Mouse (Mus musculus) retina, embryonic 14.5 days (tissue): ENCODE measurements at regions not wholly inside any gene's neighbourhood (a gene's known extent, or its start where the extent isn't known, plus 50 kb on each side); places are given as distances from the start of the nearest gene placed in this dataset.

ENCODE experiments used
- DNase-seq: peaks from one replicate; pipeline ENCODE4 v3.0.0-alpha.2; 2015; ENCODE audit warnings: low spot score

DNA sequence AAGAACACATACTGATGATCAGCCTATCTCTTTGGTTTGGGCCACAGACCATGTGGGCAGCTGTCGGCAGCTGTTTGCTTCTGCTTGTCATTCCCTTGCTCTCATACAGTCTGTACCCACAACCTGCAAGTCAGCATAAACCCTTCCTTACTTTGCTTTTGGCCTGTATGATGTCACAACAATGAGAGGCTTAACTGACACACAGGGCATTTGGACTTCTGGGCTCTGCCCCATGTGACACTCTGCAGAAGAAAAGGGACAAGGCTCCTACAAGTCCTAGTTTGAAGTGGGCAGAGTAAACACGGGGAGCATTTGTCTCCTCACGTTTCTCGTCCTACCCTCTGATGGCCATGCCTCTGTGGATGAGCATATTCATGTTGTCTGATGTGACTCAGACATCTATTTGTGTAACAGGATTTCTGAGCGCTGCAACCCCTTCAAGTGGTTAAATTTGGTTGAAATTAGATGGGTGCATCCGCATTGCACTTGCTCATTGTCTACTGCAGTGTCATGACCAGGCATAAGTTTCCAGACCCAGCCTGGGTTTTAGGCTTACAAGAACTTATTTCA lies 87.6 kb upstream of the Cpeb4 start:
- DNase-seq: no peak

DNA sequence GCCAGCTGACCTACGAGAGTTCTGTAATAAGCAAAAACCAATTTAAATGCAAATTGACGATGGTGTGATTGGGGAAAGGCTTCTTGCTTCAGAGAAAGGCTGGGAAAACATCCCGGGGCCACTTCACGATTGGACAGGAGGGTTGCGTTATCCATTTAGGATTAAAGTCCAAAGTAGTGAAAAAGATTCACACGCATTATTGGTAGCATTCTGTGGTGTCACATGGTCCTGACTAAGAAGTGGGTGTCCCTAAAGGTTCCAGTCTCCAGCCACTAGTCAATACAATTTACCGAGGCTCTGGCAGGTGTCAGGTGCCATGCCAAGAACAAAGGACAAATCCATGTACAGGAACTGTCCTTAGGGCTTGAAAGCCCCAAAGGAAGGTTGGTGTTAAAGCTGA lies 86.9 kb upstream of the Cpeb4 start:
- DNase-seq: no peak

DNA sequence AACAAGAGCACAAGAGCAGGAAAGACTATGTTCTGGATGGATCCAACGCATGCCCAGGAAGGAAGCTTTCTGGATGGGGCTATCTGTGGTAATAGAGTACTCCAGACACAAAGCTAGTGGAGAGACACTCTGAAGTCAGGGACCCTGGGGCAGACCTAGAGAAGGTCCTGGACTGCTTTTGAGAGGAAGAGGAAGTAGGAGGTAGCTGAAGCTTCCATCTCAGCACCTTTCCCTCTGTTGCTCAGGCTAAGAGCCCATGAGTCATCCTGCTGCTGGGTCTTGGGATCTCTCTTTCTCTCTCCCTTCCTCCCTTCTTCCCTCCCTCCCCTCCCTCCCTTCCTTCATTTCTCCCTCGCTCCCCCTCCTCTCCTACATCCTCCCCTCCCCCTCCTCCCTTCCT lies 84.6 kb upstream of the Cpeb4 start:
- no peak for DNase-seq

DNA sequence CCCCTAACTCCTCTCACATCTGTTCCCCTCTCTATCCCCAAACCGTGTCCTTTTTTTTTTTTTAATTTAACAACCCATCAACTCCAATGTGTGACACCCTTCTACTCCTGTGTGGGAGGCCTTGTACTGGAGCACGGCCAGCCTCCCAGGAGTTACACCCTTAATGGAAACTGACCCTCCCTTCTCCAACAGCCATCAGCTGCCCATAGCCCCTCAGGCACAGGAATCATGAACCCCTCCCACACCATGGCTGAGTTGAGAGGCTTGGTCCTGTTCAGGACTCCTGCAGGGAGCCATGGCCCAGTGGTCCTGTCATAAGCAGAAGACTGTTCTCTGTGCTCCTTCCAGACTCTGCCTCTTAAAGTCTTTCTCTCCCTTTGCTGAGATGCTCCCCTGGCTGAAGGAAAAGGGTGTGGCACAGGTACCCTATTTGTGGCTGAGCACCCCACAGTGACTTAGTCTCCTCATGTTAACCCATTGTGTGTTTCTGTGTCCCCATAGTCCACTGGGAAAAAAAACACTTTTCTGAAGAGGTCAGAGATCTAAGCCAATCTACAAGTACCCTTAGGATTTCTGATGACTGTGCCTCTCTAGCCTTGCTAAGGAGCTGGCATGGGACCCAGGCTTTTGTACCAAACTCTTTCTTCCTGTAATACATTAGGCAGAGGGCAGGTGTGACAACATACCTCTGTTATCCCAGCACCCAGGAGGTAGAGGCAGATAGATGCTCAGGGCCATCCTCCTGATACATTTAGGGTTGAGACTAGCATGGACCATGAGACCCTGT lies 83.9 kb upstream of the Cpeb4 start:
- no peak for DNase-seq

DNA sequence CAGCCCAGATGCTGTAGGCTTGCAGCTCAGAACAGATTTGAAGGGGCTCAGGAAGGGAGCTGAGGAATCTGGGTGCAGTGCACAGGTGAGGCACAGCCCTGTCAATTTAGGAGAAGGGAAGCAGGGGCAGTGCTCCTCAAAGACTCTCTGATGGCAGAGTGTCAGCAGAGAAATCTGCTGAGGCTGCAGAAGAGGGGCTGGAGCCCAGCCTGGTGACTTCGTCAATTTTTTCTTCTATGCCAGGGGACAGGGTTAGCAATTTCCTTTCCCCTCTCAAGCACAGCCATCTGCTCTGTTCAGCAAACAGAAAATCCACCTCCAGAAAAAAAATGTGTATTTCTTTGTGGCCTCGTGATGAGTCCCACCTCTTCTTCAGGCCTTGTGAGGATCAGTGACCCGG lies 82.0 kb upstream of the Cpeb4 start:
- DNase-seq: no peak

DNA sequence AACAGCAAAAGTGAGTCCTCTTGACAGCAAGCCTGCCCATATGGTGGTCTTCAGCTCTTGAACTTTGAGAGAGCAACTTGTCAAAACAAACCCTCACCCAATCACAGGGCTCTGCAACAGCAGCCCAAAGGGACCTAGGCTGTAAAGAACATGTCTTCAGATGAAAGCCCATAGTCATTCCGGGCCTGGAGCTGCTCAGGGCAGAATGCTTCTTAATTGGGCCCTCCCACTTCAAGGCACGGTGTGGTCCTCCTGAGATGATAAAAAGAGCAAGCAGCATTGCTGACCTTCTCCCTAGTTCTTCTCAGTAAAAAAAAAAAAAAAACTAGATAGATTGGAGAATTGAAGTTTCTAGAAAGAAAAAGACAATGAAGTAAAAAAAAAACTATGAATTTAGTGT lies 80.7 kb upstream of the Cpeb4 start:
- no peak for DNase-seq

DNA sequence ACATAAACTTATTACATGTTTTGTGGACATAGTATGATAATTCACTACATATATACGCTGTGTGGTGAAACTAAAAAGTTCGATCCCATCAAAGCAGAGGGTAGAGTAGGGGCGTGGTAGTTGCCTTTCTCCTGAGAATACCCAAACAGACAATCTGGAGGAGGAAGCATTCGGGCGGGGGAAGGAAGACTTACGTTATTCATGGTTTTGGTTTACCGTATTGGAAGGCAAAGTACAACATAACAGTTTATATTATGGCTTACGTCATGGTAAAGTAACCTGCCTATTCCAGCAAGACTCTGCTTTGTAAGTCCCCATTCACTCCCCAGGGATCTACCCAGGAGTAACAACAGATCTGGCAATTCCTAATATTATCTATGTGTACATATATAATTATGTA lies 76.9 kb upstream of the Cpeb4 start:
- no peak for DNase-seq

DNA sequence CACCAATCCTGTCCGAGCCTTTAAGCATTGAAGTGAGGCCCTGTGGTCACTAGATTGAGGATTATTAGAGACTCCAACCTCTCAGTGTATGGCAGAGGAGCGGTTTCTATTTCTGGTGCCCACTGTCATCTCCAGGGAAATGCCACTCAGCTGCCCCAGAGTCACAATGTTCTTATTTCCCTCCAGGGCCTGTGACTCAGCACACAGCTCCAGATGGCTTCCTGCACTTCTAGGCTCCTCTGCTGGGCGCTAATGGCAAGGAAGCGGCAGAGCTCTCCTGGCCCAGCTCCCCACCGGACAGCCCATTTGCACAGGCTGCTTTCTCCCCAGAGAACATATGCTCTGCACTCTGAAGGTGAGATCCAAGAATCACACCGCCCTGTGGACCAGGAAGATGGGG lies 75.8 kb upstream of the Cpeb4 start:
- DNase-seq: no peak

DNA sequence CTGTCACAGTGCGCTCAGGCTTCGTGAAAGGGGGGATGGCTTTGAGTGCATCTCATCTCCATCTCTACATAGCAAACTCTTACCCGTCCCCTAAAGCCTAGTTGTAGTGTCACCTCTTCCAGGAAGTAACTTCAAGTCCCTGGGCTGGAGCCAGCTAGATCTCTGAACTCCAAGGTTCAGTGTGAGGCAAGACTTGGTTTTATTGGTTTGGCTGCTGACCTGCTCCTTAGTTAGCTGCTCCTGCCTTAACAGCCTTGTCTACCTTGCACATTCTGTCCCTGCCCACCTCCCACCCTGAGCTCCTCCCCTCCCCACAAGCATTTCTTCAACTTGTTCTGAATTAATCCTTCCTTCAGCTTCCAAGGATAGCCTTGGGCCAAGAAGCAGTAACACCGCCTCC lies 70.4 kb upstream of the Cpeb4 start:
- no peak for DNase-seq

DNA sequence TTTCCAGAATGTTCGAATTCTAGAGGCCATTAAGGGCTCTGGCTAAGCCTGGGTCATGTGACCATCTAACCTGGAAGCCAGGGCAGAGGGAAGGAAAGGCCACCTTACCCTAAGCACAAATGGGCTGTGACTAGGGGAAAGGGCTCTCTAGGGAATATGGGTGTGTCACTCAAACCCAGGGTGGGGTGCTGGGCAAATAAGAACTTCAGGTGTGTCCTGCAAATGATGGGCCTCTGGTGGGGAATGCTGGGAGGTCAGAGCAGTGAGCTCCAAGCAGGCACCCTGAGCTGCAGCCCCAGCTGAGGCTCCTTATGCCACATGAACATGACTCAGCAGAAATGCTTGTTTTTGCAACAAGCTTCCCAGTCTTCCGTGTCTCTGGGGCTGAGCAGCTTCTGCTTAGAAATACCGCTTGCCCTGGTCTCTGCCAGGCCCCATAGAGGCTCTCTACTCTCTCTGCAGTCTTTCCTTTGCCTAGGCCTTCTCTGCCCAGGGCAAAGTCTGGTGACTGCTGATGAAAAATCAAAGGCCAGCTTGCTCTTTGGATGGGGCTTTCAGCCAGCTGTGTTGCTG lies 68.6 kb upstream of the Cpeb4 start:
- DNase-seq: no peak

DNA sequence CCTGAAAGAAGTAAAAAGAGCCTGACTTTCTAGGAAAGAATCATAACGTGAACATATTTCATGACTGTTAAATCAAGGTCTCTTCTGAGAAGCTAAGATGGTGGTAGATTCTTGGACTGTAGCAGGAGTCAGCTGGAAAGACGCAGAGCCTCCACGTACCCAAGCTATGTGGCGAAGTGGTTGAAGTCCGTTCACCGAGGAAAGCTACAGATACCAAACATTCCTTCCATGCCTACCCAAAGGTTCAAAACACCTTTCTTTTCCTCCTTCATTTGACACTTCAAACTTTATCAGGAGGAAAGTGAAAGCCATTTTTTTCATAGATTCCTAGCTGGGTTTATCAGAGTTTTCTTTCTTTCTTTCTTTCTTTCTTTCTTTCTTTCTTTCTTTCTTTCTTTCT lies 67.5 kb upstream of the Cpeb4 start:
- DNase-seq: no peak

DNA sequence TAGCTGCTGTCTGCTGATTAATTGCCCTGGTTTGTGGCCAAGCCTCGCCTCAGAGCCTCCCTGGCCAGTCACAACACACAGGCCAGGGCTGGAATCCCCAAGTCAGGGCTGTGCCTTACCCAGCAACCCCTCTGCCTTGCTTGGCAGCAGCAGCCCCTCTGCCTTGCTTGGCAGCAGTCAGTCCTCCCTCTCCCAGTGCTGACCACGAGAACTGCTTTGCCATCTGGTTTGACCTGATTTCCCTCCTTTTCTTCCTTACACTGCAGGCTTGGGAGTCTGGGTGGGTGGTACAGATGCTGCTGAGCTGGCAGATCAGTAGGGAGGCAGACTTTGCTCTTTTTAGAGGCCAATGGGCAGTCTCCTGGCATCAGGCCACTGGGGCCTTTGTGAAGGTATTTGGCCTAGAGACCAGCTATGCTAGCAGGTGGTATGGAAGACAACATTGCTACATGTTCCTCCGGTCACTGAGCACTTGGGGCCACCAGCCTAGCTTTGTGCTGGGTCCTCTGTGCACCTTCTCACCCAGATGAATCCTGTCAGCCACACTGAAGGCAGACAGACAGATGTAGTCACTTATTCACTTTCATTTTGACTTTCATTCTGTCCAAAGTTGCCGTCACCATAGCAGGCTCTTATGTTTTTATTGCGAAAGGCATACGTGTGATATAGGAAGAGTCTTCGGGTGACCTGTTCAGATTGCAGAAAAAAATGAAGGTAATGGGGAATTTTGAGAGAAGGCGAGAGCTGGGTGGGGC lies 64.4 kb upstream of the Cpeb4 start:
- DNase-seq: peak; percentile 18

DNA sequence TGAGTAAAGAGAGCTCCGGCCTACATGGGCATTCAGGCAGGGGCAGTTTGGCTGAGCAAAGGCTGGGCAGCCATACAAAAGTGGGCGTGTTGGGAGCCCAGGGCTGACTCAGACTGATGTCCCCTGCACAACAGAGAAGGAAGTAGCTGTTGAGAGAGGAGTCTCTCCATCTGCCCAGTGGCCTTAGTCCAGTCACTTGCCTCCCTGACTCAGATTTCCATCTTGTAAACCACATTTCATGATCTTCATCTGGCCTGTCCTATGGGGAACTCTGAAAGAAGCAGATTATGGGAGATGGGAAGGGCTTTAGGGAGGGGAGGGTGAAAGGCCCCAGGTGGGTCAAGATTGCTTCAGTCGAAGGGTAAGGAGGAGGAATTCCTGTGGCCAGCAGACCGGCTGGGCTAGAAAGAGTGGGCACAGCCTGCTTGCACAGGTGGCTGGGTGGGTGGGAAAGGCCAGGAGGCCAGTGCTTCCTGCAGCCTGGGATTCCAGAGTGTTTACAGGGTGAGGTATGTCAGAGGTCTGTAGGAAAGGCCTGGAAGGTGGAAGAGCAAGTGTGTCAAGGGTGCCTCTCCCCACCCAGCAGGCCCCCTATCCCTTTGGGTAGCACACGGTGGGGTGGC lies 63.7 kb upstream of the Cpeb4 start:
- DNase-seq: no peak

DNA sequence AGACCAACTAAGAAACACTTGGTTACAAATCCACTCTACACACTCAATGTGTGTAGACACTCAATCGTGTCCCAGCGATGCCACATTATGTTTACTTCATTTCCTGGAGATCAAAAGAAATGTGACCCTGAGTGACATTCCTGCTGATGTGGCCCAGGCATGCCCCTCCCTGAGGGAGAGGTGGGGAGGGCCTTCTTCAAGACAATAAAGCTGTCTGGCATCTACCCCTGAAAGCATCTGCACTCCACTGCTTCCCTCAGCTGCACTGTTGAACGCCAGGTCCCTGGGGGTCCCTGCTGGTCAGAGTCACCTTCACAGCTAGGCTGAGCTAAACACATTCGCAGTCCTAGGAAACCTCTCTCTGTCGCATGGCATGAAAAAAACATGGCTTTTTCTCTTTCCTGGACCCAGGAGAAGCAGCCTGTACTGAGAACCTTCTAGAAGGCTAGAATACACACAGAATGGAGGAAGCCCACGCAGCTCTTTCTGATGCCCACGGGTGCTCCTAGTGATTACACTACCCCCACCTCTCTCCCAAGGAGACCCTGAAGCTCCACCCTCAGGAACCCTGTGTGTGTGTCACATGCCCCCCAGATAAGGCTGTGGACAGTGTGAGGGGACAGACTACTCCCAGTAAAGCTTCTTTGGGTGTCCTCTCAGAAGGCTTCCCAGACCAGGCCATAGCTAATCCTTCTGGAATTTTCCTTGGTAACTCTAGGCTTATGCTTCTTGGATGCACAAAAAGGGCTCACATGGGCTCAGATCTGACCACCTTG lies 61.8 kb upstream of the Cpeb4 start:
- peak; percentile 45 for DNase-seq

DNA sequence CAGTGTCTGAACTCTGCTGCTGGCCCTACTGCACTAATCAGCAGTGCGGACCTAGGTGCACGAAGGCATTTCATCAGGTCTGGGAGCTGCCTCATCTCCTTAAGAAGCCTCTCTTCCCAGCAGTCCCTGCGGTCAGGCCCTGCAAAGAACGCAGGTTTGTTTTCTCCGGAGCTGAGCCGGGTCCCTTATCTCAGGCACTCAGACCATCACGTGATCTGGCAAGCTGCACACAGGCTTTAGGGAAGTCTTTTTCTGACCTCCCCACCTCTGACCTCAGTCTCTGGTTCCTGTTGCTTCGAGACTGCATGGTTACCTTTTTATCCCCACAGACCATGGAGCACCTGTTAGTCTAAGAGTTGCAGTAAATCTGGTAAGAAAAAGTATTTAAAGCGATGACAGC lies 59.8 kb upstream of the Cpeb4 start:
- no peak for DNase-seq

DNA sequence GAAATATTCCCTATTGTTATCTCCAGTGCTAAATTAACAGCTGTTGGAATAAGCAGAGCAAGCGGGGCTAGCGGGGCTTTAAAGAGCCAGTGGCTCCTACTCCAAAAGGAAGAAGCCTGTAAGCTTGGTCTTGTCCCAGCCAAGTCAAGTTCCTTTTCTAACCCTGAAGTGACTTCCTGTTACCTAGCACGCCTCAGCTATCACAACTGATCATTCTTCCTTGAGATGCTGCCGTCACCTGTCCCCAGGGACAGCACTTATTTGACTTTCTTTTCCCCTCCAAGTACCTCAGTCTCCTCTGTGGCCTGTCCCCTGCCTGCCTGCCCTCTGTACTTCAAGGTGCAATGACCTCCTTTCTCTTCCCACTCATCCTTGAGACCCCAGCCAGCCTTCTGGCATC lies 57.4 kb upstream of the Cpeb4 start:
- DNase-seq: no peak

DNA sequence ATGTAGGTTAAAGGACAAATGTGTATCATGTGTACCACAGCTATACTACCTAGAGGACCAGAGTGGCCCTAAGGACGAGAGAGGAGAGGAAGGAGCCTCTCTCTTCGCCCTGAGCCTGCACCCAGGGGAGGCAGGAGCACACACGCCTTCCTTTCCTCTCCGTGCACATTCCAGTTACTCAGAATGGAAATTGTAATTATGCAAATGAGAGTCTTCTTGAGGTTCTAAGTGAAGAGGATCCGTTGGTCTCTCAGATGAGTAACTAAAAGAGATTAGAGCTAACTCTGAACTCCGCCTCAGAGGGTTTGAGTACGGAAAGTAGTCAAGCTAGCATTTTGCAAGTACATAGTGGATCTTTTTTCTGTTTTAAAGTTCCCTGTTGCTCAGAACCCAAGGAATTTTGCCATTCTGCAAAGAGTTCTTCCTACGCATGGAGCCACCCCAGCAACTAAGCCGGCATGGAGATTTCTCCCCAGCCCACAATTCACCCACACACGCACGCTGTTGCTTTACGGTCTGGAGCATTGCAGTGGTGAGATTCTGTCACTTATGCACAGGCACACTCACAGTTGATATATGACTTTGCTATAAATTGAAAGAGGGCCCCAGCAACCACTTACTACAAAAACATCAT lies 56.0 kb upstream of the Cpeb4 start:
- DNase-seq: no peak

DNA sequence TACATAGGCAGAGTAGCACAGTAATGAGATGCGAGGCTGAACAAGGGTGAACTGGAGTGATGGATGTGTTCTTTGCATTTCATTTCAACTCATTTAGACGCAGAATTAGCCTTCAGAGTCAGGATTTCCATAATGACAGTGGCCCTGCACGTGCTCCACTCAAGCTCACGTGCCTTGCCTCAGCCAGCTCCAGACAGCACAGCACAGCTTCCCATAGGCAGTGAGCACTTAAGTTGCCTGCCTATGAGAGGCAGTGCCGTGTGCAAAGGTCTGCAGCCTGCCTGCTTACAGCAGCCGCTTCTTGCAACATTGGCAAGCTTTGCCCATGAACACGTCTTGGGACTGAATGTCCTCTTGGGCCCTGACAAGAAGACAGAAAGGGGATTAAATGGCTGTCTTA lies 54.0 kb upstream of the Cpeb4 start:
- no peak for DNase-seq

DNA sequence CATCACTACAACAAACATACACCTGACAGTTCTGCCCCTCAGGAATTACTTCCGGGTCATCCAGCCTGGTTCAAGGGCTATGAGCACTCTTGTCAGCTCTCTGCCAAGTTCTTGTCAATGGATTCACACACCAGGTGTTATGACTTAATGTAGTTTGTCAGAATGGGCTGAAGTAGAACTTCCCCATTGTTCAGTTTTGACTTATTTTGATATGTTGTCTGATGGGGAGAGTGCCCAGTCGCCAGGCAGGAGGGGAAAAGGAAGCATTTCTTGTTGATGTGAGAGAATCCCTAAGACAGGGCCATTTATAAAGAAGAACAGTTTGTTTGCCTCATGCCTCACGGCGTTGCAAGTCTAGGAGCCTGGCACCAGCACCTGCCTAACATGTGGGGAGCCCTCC lies 52.0 kb upstream of the Cpeb4 start:
- no peak for DNase-seq

DNA sequence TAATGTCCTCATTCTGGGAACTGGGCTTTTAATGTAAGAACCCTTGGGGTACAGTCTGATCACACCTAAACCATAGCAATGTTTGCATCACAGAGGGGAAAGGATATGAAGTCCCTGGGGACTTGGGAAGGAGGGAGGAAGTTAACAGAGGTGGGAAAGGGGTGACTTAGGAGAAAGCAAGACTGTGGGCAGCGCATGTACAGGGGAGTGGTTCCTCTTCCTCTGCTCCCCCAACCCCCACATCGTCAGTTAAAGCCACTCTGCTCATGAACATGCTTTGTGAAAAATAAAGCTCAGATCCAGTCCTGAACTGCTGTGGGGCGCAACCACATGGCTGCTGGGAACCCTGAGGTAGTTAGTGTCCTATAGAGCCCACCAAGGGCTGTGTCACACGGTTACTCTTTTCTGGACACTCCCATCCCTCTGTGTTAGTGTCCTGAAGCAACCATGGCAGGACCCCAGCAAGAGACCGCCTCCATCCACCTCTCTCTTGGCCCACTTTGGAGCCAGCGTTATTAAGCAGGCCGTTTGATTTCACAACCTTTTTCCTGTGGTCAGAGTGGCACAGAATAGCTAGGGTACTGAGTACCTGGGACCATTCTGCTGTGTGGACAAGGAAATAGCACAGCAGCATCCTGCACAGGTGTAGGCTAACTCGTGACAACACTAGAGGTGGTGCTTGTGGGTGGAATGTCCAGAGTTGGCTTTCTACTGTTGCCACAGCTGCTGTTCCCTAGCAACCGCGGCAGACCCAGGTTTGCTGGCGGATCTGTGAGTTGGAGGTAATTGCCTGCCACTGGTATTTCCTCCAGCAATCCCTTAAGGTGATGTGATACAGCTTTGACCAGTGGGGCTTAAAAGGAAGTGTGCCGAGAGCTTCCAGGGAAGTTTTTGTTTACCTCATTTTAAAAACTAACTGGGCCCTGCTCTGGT lies 50.3 kb upstream of the Cpeb4 start:
- no peak for DNase-seq
